Mouse (Mus musculus): Measurements from ENCODE around the gene Arhgef2.

GRCm38 (mm10) chr3:88653516-88654370 lies 48.0 kb downstream of the Arhgef2 start:
- TF ChIP-seq CTCF (IDR thresholded peaks at IDR 0.05; ENCODE audit: borderline replicate concordance, insufficient read depth, low read length) (no peak), POLR2A (IDR thresholded peaks at IDR 0.05; ENCODE audit: low read depth, low read length) (no peak)

All from embryonic fibroblast, embryonic 13.5 days (primary cell).